ENCODE assay signal across 8 mouse cellular contexts in the genomic region with DNA sequence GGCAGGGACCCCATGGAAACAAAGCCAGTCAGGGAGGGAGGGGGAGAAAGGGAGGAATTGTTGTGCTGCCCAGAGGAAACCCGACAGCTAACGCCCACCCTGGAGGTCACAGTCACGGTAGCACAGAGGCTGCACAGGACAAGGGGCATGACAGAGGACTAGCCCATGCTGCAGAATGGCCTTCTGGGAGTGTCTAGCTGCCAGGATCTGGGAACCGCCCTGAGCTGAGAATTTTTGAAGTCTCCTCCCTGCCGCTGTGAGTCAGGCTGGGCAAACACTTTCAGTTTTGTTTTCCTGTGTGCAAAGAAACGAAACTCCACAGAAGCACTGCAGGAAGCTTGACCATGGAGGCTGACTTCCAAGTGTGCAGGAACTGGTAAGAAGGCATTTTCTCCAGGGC. TPM values are rescaled to one million over a fixed set of nuclear protein-coding genes. Genes with fewer than 3 reads are reported as not detected.
DNase-seq lines count a peak whose midpoint lies in the region; ATAC-seq lines count a peak whose summit lies in the region.

A gene (plus strand): TSS at position 296 of the 400 bp plus-strand sequence.

- no peak for DNase-seq in neural tube, embryonic 10.5 days (ENCODE audit: extremely low spot score, low spot score)
- DNase-seq in brain, adult 2 months (ENCODE audit: low read depth, low spot score): peak; percentile 71
- DNase-seq in heart, adult 9 months (ENCODE audit: low spot score in 2 of 2): peak; percentile 86 to 91
- DNase-seq in kidney, adult 9 months: peak; percentile 72
- peak; percentile 91 for DNase-seq in lung, postnatal 36 days
- peak; percentile 28 to 66 for DNase-seq in spleen, postnatal 4 days (ENCODE audit: low spot score in 2 of 2)
- DNase-seq in forebrain, embryonic 14.5 days (ENCODE audit: low spot score): no peak

- H3K9ac ChIP-seq in neural tube, embryonic 12.5 days: no peak within 1 kb of the TSS
- no peak within 1 kb of the TSS for H3K9ac ChIP-seq in forebrain, embryonic 14.5 days (ENCODE audit: low read length)

- ATAC-seq in neural tube, embryonic 12.5 days (ENCODE audit: low FRiP score, low read depth): no peak
- ATAC-seq in forebrain, embryonic 14.5 days: no peak

- H3K27me3 ChIP-seq in neural tube, embryonic 12.5 days (replicated peaks): no peaks in the 10 kb centered on the region
- no peaks in the 10 kb centered on the region for H3K27me3 ChIP-seq in forebrain, embryonic 14.5 days (replicated peaks; ENCODE audit: control insufficient read depth, insufficient read depth, low read length)

- H3K4me3 ChIP-seq in neural tube, embryonic 12.5 days: no peak within 1 kb of the TSS
- no peak within 1 kb of the TSS for H3K4me3 ChIP-seq in forebrain, embryonic 14.5 days (ENCODE audit: low read depth, low read length)

- 34% methylated on average over 6 of the region's 6 CpGs for WGBS in neural tube, embryonic 12.5 days
- 33% methylated on average over 6 of the region's 6 CpGs for WGBS in forebrain, embryonic 14.5 days

- H3K4me1 ChIP-seq in neural tube, embryonic 12.5 days: no peaks in the 10 kb centered on the region
- H3K4me1 ChIP-seq in forebrain, embryonic 14.5 days (ENCODE audit: control insufficient read depth, insufficient read depth, low read length): no peaks in the 10 kb centered on the region

- H3K27ac ChIP-seq in neural tube, embryonic 12.5 days: no peak within 1 kb of the TSS
- no peak within 1 kb of the TSS for H3K27ac ChIP-seq in forebrain, embryonic 14.5 days (ENCODE audit: low read depth, low read length)

- H3K9me3 ChIP-seq in neural tube, embryonic 12.5 days: no peaks in the 10 kb centered on the region
- no peaks in the 10 kb centered on the region for H3K9me3 ChIP-seq in forebrain, embryonic 14.5 days (replicated peaks; ENCODE audit: control insufficient read depth, low read length)

- no peaks in the 10 kb centered on the region for H3K36me3 ChIP-seq in neural tube, embryonic 12.5 days
- H3K36me3 ChIP-seq in forebrain, embryonic 14.5 days (ENCODE audit: control insufficient read depth, insufficient read depth, low read length): no peaks in the 10 kb centered on the region

- H3K4me2 ChIP-seq in neural tube, embryonic 12.5 days (replicated peaks): peak within 1 kb of the TSS; percentile 31
- no peak within 1 kb of the TSS for H3K4me2 ChIP-seq in forebrain, embryonic 14.5 days (ENCODE audit: low read length)

RNA-seq across cellular contexts. Expression of the gene that starts here (rescaled TPM):
- polyA plus RNA-seq in neural tube, embryonic 12.5 days (2016; fragmentation: Nextera tagmentation; extraction: Ambion mirVana): 1.9 and 2.0 TPM in 2 replicates
- 1.1 TPM in 2 replicates for polyA plus RNA-seq in forebrain, embryonic 14.5 days (2014; fragmentation: Nextera tagmentation; extraction: Ambion mirVana)

Comparison
In these comparisons a context has a peak if more than half of its experiments do, and no peak if none do; other contexts are left out.
1. DNase-seq: peak in brain, adult 2 months (single experiment), heart, adult 9 months (2 of 2), kidney, adult 9 months (single experiment), lung, postnatal 36 days (single experiment) and spleen, postnatal 4 days (2 of 2); none in neural tube, embryonic 10.5 days (single experiment) and forebrain, embryonic 14.5 days (single experiment).